Mouse (Mus musculus): ENCODE data around the gene Wdr26. TPM values are rescaled to one million over a fixed set of nuclear protein-coding genes. Genes with fewer than 3 reads are reported as not detected.

Wdr26 gene
- total RNA-seq, 2 experiments from 2014 or later = 119 to 126 TPM

DNA sequence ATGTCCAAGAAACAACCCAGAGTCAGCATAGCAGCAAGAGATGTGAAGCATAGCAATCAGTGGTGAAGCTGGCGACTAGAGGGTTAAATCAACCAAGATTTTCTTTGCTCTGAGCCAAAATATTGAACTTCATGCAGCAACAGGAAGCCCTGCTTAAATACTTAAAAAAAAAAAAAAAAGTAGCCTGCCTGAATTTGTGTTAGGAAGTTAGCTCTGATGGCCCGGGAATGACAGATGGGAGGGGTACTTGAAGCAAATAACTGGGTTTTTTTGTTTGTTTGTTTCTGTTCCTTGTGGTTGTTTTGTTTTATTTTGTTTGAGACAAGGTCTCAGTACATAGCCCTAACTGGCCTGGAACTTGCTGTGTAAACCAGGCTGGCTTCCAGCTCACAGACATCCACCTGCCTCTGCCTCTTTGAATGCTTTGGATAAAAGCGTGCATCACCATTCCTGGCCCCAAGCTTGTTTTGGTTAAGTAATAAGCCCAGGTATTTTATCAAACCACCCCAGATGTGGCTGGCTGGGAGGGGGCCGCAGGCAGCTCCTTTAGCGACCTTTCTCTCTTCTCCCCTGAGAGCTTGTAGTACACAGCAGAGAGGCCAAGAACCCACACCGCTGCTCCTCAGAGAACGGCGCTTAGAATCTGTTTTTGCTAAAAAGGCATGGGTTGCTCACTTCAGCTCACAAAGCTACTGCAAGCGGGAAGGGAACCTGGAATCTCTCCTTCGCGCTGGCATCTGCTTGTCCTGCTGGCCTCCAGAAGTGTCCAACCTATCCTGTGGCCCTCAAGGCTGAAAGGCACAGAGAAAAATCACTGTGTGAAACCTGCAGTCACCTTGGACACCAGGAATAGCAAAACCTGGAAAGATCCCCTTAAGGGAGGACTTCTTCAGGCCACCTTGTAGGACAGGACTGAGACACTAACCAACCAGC, 34.0 kb upstream of the Wdr26 start:
- intact Hi-C loops (cut with DNase I) = no loop called here
- DNase-seq (ENCODE audit: low spot score in 2 of 2) = no peak

DNA sequence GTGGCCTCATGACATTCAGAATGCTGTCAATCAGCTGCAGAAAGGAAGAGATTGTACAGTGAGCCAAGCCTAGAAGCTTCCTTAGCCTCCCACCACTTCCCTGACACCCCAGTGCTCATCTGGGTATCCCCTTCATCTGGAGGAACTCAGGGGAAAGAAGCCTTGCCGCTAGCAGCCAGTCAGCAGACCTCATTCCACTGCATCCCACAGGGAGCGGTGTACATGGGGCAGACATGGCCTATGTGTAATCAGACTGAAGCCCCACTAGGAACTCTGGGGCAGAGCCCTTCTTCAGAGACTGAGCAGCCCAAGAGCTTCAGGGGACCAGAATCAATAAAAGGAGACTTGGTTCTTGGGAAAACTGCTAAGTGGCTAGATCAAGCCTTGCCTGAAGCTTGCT, 33.3 kb upstream of the Wdr26 start:
- intact Hi-C loops (cut with DNase I) = no loop called here
- no peak for DNase-seq (ENCODE audit: low spot score in 2 of 2)

DNA sequence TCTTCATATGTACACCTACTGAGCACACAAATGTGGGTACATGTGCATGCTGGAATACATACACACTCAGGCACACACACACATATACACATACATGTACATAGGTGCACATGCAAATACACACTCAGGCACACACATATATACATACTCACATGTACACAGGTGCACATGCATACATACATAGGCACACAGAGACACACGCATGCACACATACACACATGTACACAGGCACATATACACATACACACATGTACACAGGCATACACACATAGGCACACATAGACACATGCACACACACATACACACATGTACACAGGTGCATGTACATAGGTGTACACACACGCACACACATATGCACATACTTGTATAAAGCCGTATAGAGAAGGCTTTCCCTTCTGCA, 29.4 kb upstream of the Wdr26 start:
- intact Hi-C loops (cut with DNase I) = no loop called here
- DNase-seq (ENCODE audit: low spot score in 2 of 2) = no peak

DNA sequence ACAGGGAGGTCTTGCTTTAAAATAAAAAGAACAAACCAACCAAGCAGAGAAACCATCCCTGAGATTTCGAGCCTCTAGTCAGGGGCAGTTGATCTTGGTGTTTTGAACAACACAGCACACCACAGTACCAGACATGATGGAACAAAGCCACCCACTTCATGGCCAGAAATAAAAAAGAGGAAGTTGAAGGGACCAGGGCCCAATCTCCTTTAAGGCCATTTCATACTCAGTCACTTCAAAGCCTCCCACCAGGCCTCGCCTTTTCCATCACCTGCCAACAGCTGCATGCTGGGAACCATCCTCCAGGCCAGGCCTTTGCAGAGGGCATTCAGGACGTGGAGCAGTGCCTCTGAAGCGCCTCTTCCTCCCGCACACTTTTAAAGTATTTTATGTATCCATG, 25.5 kb upstream of the Wdr26 start:
- intact Hi-C loops (cut with DNase I) = no loop called here
- no peak for DNase-seq (ENCODE audit: low spot score in 2 of 2)

DNA sequence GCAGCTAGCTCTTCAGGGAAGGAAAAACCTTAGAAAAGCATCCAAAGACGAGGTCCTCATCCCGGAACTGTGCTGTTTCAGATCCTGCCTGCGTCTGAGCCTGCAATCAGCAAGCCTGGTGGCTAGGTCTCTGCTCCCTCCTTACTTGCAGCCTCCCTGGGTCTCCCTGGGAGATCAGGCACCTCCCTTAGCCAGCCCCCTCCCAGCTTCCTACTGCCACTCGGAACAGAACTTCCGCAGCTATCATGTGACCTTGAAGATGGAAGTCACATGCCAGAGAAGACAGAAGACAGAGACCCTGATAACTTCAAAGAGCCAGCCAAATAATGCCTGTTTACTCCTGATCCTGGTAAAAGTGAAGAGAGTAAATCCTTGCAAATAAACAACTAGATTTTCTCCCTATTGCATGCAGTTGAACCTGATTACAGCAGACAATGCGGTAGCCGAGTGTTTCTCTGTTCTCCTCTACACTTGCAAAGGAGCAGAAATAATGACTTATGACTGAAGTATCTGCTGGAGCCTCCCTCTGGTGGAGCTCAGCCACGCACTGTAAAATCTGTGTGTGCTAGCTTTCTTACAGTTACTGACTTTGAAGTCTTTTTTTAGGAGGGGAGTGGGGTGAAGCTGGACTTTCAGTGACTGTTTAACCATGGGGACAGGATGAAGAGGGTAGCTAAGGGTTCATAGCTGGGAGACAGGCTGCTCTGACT, 22.7 kb upstream of the Wdr26 start:
- intact Hi-C loops (cut with DNase I) = no loop called here
- DNase-seq (ENCODE audit: low spot score in 2 of 2) = peak in 1 of 2 experiments; percentile 48

DNA sequence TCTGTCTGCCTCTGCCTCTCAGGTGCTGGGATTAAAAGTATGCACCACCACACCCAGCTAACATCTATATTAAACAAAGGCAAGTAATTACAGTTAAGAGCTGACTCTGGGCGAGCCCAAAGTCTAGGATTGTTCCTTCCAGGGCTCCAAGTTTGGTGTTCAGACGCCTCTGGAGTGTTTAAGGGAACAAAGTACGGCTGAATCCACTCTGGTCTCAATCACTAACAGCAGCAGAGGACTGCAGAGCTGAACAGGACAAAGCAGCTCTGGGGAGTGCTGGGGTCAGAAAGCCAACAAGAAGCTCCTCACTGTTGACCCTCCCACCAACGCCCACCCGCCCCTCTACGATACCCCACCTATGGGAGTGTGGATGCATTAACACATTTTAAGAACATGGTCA, 21.9 kb upstream of the Wdr26 start:
- DNase-seq (ENCODE audit: low spot score in 2 of 2) = no peak
- intact Hi-C loops (cut with DNase I) = no loop called here

DNA sequence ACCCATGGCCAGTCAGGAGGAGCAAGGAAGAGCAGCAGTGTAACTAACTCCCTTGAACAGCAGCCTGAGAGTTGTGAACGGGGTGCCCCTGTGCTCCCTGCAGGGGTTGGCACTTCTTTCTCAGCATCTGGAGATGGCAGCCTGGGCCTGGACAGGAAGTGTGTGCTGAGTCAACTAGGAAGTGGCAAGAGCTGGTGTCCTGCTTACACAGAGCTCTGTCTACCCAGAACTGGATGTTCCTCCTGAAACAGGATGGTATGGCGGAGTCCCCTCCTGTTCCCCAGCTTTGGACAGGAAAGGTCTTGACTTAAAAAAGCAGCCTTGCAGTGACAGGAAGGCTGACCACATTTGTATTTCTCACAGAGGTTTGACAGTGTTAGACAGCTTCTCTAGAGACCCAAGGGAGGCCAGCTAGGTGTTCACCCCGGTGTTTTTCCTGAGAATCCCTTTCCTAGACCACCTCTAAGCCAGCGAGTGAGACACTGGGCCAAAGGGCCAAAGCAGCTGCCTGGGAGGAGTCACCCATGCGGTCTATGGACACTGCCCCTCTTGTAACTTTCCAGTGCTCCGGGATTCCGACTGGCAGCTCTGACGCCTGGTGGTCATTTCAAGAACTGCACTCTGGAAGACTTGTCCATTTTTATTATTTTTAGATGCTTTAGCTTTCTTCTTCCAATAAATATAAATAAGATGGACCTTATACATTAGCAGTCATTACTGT, 20.7 kb upstream of the Wdr26 start:
- intact Hi-C loops (cut with DNase I) = no loop called here
- peak; percentile 67 to 73 for DNase-seq (ENCODE audit: low spot score in 2 of 2)

DNA sequence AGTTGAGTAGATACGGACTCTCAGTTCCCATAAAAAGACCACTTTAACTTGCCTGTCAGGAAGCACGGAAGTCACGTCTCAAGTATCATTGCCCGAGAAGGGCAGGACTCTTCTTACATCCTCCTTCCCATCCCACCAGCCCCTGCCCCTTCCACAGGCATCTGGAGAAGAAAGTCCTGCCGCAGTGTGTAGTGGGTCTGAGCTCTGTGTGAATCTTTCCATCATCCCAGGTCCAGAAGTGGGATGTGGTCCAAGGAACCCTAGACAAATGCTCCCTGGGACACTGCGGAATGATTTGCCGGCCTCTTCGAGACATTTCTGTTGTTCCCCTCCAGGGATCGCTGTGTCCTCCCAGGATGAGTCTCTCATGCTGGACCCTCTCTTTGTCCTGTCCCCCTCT, 20.0 kb upstream of the Wdr26 start:
- intact Hi-C loops (cut with DNase I) = no loop called here
- no peak for DNase-seq (ENCODE audit: low spot score in 2 of 2)

DNA sequence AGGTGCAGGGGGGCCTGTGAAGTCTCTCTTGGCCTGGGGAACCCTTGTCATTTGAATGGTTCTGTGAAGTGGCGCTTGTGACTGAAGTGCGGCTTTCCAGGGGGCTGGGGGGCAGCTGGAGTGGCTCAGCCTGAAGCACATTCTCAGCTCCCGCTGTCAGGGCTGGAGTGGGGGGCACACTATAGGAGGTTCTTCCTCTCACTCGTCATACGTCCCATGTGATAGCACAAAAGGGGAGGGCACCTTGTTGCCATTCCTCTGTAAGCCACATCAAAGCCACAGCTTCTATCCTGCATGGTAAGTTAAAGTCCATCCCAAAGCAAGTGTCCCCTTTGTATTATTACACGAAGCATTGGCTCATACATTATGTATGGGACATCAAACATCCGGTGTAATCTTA, 19.5 kb upstream of the Wdr26 start:
- intact Hi-C loops (cut with DNase I) = no loop called here
- DNase-seq (ENCODE audit: low spot score in 2 of 2) = no peak

DNA sequence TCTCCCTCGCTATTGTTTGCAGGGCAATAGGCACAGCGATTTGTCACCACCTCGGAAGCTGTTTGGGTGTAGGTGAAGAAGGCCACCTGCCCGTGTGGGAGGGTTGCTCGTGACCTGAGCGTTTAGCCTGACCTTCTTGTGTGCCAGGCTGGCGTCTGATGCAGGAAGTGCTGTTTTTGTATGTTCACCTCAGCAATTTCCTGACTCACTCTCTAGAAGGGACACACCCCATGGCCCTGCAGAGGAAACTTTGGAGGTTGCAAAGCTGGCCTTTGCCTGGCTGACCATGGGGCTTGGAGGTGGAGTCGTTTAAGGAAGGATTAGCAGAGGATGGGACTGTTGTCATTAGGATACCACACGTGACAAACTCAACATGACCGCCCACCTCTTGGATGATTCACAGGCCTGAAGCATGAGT, 18.9 kb upstream of the Wdr26 start:
- intact Hi-C loops (cut with DNase I) = no loop called here
- no peak for DNase-seq (ENCODE audit: low spot score in 2 of 2)

DNA sequence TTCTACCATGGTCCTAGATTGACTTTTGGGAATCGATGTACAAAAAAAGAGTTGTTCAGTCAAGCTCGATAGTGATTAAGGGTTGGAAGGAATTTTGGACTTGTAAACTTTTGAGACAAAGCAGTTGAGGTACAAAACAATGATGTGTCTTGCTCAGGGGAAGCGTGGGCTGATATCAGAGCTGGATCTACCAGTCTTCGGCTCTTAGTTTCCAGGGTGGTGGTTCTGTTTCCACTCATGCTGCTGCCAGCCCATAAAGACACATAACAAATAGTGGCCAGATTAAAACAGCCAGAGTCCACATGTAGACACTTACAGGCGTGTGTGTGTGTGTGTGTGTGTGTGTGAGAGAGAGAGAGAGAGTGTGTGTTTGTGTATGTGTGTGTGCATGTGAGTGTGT, 17.2 kb upstream of the Wdr26 start:
- intact Hi-C loops (cut with DNase I) = no loop called here
- no peak for DNase-seq (ENCODE audit: low spot score in 2 of 2)

DNA sequence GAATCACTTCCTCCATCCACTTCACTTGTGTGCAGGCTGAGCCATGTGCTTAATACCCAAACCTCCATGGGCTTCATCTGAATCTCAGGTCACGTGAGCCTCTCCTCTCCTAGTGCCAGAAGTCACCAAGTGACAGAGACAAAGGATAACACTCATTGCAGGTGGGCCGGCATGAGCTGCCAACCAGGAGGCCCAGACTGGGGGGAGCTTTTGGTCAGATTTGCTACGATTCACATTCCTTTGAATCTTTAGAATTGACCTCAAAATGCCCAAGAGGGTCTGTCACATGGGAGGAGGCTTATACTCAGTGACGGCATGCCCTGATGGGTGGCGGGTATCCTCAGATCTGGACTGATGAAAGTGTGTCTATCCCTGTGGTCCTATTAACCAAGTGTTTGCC, 16.8 kb upstream of the Wdr26 start:
- intact Hi-C loops (cut with DNase I) = no loop called here
- DNase-seq (ENCODE audit: low spot score in 2 of 2) = no peak

DNA sequence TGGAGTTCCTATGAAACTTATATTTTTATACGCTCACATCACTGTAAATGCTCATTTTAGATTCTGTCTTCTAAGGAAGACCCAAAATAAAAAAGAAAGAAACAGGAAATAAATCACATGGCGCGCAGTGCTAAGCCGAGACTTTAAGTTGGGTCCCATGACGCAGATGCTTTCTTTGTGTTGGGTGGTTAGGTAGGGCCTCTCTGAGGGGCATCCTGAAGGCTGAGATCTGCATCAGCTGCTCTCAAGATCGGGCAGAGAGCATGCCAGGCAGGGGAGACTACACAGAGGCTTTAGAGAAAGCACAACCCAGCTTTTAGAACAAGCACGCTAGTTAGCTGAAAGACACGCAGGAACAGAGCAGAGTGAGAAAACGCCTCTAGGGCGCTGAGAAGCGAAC, 16.0 kb upstream of the Wdr26 start:
- intact Hi-C loops (cut with DNase I) = no loop called here
- DNase-seq (ENCODE audit: low spot score in 2 of 2) = no peak

DNA sequence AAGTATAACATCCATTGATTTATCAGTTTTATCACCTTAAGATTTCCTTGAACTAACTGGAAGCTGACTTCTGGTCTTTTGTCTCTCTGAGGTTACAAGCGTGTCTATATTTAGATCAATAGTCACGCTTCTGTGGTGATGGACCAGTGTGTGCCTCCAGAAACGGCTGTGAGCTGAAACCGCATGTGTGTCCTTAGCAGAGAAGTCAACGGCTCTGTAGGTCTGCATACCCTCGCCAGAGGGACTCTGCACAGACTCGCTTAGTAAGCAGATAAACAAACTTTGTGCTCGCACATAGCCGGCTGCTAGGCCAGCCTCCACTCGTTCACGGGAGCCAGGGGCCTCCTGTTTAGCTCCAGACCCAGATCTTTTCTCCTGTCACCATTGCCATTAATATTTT, 15.0 kb upstream of the Wdr26 start:
- DNase-seq (ENCODE audit: low spot score in 2 of 2) = no peak
- intact Hi-C loops (cut with DNase I) = no loop called here

DNA sequence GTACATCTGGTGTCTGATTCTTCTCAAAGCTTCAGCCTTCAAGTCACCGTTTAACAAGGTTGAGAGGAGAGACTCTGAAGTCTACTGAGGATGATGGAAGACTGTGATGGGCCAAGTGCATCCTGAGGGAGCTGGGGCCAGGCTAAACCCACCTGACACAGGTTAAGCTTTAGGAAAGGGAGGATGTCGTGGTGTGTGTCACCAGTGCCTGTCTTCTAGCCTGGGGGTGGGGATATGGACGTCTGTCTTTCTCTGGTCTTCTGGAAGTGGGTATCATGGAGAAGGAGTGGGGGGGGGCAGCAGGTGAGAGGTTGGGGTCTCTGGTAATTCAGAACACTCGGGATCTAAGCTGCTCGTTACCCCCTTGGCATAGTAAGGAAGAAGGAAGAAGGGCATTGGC, 13.5 kb upstream of the Wdr26 start:
- no peak for DNase-seq (ENCODE audit: low spot score in 2 of 2)
- intact Hi-C loops (cut with DNase I) = no loop called here

DNA sequence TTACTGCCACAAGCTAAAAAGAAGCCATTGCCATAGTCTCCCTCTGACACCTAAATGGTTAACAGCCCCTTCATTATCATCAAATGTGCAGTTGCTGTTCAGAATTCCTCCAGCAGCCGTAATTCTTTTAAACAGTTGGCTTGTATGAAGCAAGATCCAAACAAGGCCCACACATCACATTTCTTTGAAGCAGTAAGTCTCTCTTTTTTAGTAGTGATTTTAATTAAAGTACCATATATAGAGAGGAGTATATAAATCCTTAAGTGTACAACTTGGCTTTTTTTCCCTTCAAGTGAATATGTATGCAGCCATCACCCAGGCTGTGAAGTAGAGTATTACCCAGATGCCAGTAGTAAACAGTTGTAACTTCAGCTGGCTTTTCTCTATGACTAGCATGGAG, 10.2 kb upstream of the Wdr26 start:
- intact Hi-C loops (cut with DNase I) = no loop called here
- peak in 1 of 2 experiments; percentile 46 for DNase-seq (ENCODE audit: low spot score in 2 of 2)

DNA sequence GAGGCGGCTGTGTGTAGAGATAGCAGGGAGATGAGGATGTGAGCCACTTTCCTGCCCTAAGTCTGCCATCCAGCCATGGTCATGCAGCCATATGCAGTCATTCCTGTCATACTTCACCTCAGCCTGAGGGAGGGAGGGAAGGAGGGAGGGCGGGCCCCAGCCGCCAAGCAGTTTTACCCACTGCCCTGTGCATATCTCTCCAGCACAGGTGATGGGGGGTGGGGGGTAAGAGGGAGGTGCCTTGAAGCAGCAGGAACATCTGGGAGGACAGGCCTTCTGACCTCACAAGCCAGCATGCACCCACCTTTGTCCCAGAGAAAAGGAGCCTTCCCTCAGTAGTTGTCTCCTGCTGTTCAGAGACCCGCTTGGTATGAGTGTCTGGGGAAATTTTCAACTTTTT, 4.5 kb upstream of the Wdr26 start:
- DNase-seq (ENCODE audit: low spot score in 2 of 2) = no peak
- intact Hi-C loops (cut with DNase I) = no loop called here

DNA sequence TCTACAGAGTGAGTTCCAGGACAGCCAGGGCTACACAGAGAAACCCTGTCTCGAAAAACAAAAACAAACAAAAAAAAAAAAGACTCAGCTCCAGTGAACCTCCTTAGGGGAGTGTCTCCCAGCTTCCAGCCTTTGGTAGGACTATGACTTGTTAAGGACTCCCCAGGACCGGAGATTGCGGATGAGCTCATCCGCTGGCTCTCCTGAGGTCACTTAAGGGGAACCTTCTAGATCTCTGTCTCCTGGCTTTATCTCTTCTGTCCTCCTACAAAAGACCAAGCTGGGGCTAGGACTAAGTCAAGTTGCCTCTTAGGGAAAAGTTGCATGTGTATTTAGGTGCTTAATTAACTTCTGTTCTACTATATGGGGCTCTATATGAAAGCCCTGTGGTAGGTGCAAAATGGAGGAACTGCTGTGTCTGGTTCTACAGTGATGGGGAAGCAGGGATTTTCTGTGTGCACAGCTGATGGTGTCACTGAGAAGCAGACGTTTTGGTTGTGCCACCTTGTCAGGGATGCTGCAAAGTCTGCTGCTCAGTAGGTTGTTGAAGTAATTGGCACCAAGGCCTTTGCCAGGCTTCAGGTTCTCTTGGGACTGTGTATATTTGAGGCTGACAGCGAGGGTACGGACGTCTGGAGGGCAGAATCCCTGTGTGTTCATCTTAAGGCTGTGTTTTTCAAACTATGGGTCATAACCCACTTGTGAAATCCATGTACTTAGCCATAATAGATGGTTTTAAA, 2.7 kb upstream of the Wdr26 start:
- intact Hi-C loops (cut with DNase I) = no loop called here

DNA sequence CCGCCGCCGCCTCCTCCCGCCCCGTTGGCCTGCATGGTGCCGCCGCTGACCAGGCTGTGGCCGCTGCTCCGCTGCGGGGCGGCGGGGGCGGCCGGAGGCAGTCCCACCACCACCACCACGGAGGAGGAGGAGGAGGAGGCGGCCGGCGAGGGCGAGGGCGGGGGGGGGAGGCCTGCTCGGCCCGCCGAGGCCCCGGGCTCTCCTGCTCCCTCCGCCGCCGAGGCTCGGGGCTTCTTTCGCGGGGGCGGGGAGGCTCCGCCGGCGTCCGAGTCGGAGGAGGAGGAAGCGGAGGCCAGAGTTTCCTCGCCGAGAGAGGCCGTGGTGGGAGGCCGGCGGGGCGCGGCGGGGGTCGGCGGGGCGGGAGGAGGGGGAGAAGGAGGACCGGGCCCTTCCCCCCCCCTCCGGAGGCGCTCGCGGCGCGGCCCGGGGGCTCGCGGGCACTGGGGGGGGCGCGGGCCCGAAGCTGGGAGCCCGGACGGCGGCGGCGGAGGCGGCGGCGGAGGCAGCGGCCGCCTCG, 340 bp downstream of the Wdr26 start:
- intact Hi-C loops (cut with DNase I) = no loop called here
- no peak for DNase-seq (ENCODE audit: low spot score in 2 of 2)

More for the DNA sequence above, 2.7 kb upstream of the Wdr26 start:
- no peak for DNase-seq (ENCODE audit: low spot score in 2 of 2)

All from left cerebral cortex, postnatal 14 days (tissue).